Mouse (Mus musculus): ENCODE data around the gene Cir1.

DNA sequence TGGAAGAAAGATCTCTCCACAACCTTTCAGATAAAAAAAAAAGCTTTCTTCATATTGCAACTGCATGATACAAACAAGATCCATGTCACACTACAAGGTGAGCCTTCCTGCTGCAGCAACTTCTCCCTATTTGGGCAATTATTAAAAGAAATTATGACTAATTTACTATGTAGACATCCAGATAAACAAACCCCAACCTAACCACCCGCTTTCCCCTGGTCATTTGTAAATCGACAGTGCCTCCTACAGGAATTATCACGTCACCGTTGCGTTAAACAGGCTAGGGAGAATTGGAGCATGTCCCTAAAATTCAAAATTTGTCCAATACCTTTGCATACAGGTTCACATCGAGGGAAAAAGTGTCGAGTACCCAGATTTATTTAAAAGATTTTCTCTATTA, 30.8 kb downstream of the Cir1 start:
- 0 out of 2 replicates have a peak, but pooled peaks have one; percentile 30 for TF ChIP-seq ZC3H11A (IDR thresholded peaks at IDR 0.05; ENCODE audit: borderline replicate concordance, low read depth, low read length)
- no peak for TF ChIP-seq HCFC1 (IDR thresholded peaks at IDR 0.05; ENCODE audit: borderline replicate concordance, insufficient read depth, low read length)
- TF ChIP-seq CHD2 (IDR thresholded peaks at IDR 0.05; ENCODE audit: low read depth, low read length) = no peak

Data from ES-E14 (cell line).